Mouse (Mus musculus): Measurements from ENCODE around the gene Ascc1. TPM values are rescaled to one million over a fixed set of nuclear protein-coding genes. Genes with fewer than 3 reads are reported as not detected.
A peak's percentile ranks its signal among the peaks of the same experiment; 100 is the strongest.

Gene Ascc1
- polyA plus RNA-seq, 2 experiments = 10.7 to 16.8 TPM

DNA sequence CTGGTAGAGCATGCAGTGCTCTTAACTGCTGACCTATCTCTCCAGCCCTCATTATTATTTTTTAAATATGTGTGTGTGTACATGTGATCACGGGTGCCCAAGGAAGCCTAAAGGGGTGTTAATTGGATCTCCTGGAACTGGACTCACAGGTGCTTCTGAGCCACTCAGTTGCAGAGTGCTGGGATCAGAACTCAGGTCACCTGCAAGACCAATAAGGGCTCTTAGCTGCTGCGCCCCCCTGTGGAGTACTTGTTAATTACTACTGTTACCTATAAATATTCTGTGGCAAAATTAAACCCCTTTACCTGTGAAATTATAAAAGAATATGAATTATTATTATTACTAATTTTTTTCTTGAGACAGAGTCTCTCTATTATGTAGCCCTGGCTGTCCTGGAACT is 2.7 kb downstream of the Ascc1 start:
- peak; percentile 65 for TF ChIP-seq CTCF (IDR thresholded peaks at IDR 0.05; ENCODE audit: low read depth)
- TF ChIP-seq EP300 (IDR thresholded peaks at IDR 0.05; ENCODE audit: low read depth) = no peak
- Histone ChIP-seq H3K27ac (no peak overlapping the region), H3K27me3 (ENCODE audit: control insufficient read depth, insufficient read depth, low read length) (no peaks in the 10 kb centered on the region), H3K4me3 (ENCODE audit: insufficient read depth in 1 of 2, low read depth in 2 of 2, low read length in 2 of 2) (no peak overlapping the region), H3K4me1 (replicated peaks; ENCODE audit: control insufficient read depth in 2 of 2, insufficient read depth in 2 of 2, low read length in 1 of 2) (peaks cover 12 to 14% of the 10 kb centered on the region in 2 experiments), H3K36me3 (replicated peaks; ENCODE audit: control insufficient read depth, insufficient read depth, low read depth) (no peaks in the 10 kb centered on the region), H3K9me3 (ENCODE audit: control insufficient read depth, low read length) (no peaks in the 10 kb centered on the region), H3K9ac (replicated peaks) (no peak overlapping the region), H3K4me2 (ENCODE audit: low read depth) (no peak overlapping the region)
- DNase-seq (ENCODE audit: low read depth in 3 of 3, low spot score in 3 of 3) (peak in 1 of 3 experiments; percentile 19), ATAC-seq (ENCODE audit: insufficient read depth) (no peak)
- WGBS (ENCODE audit: insufficient replicate concordance) = 43% methylated on average over 2 of the region's 2 CpGs

DNA sequence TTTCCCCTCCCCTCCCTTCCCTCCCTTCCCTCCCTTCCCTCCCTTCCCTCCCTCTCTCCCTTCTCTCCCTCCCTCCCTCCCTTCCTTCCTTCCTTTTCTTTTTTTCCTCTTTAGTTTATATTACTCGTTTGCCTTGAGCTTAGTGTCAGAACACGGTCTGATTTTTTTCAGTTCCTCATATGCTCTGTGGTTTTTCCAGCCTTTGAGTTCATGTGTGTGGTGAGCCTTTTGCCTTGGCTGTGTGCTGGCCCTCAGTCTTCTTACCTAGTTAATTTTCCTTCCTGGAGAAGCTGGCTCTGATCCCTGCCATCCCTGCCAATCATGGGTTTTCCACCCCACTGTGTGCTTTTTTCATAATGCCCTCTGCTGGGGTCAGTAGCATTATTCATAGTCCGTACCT is 6.5 kb downstream of the Ascc1 start:
- H3K27me3 ChIP-seq (ENCODE audit: control insufficient read depth, insufficient read depth, low read length) = no peaks in the 10 kb centered on the region
- H3K36me3 ChIP-seq (replicated peaks; ENCODE audit: control insufficient read depth, insufficient read depth, low read depth) = no peaks in the 10 kb centered on the region; the same call in 1 of the 2 replicates
- H3K4me3 ChIP-seq (ENCODE audit: insufficient read depth in 1 of 2, low read depth in 2 of 2, low read length in 2 of 2) = no peak overlapping the region
- H3K9ac ChIP-seq (replicated peaks) = no peak overlapping the region
- TF ChIP-seq CTCF (IDR thresholded peaks at IDR 0.05; ENCODE audit: low read depth) = no peak
- no peak for TF ChIP-seq EP300 (IDR thresholded peaks at IDR 0.05; ENCODE audit: low read depth)
- no peak overlapping the region for H3K27ac ChIP-seq
- H3K4me2 ChIP-seq (ENCODE audit: low read depth) = no peak overlapping the region
- 40% methylated on average over 3 of the region's 3 CpGs for WGBS (ENCODE audit: insufficient replicate concordance)
- H3K4me1 ChIP-seq (replicated peaks; ENCODE audit: control insufficient read depth in 2 of 2, insufficient read depth in 2 of 2, low read length in 1 of 2) = no peaks in the 10 kb centered on the region
- H3K9me3 ChIP-seq (ENCODE audit: control insufficient read depth, low read length) = no peaks in the 10 kb centered on the region
- DNase-seq (ENCODE audit: low read depth in 3 of 3, low spot score in 3 of 3) (no peak), ATAC-seq (ENCODE audit: insufficient read depth) (no peak)

DNA sequence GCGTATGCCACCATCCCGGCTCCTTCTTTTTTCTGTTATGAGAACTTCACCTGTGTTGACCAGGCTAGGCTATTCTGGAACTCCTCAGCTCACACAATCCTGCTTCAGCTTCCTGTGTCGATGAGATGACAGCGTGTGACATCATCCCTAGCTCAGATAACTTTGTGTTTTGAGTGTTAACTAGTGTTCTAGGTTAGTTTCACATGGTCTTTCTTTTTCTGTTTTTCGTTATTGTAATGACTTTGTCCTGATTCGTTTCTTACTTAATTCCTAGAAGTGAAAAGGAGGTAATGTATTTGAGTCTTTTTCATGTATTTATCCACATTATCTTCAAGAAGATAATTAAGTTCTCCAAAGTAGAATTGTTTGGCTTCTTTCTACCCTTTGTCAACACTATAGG is 13.6 kb downstream of the Ascc1 start:
- no peak for TF ChIP-seq CTCF (IDR thresholded peaks at IDR 0.05; ENCODE audit: low read depth)
- no peak for TF ChIP-seq EP300 (IDR thresholded peaks at IDR 0.05; ENCODE audit: low read depth)
- no peaks in the 10 kb centered on the region for H3K27me3 ChIP-seq (ENCODE audit: control insufficient read depth, insufficient read depth, low read length)
- no peaks in the 10 kb centered on the region for H3K9me3 ChIP-seq (ENCODE audit: control insufficient read depth, low read length)
- no peak overlapping the region for H3K27ac ChIP-seq
- no peak for DNase-seq (ENCODE audit: low read depth in 3 of 3, low spot score in 3 of 3)
- H3K36me3 ChIP-seq (replicated peaks; ENCODE audit: control insufficient read depth, insufficient read depth, low read depth) = no peaks in the 10 kb centered on the region; the same call in 1 of the 2 replicates
- H3K9ac ChIP-seq (replicated peaks) = no peak overlapping the region
- WGBS (ENCODE audit: insufficient replicate concordance) = 83% methylated on average over 6 of the region's 6 CpGs
- no peak for ATAC-seq (ENCODE audit: insufficient read depth)
- H3K4me2 ChIP-seq (ENCODE audit: low read depth) = no peak overlapping the region
- no peak overlapping the region for H3K4me3 ChIP-seq (ENCODE audit: insufficient read depth in 1 of 2, low read depth in 2 of 2, low read length in 2 of 2)
- peaks cover 0 to 2% of the 10 kb centered on the region in 2 experiments; a peak in 2 of 4 replicates for H3K4me1 ChIP-seq (replicated peaks; ENCODE audit: control insufficient read depth in 2 of 2, insufficient read depth in 2 of 2, low read length in 1 of 2)

DNA sequence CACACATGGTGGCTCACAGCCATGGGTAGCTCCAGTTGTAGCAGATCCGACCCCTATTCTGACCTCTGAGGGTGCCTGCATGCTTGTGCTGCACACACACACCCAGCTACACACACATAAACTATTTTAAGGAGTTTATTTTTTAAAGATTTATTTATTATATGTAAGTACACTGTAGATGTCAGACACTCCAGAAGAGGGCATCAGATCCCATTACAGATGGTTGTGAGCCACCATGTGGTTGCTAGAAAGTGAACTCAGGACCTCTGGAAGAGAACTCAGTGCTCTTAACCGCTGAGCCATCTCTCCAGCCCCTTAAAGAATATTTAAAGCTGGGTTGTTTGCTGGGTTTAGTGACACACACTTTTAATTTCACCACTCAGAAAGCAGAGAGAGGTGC is 16.7 kb downstream of the Ascc1 start:
- TF ChIP-seq EP300 (IDR thresholded peaks at IDR 0.05; ENCODE audit: low read depth) (no peak), CTCF (IDR thresholded peaks at IDR 0.05; ENCODE audit: low read depth) (no peak)
- Histone ChIP-seq H3K36me3 (replicated peaks; ENCODE audit: control insufficient read depth, insufficient read depth, low read depth) (no peaks in the 10 kb centered on the region), H3K4me2 (ENCODE audit: low read depth) (no peak overlapping the region), H3K27ac (no peak overlapping the region), H3K9me3 (ENCODE audit: control insufficient read depth, low read length) (no peaks in the 10 kb centered on the region), H3K27me3 (ENCODE audit: control insufficient read depth, insufficient read depth, low read length) (no peaks in the 10 kb centered on the region), H3K4me3 (ENCODE audit: insufficient read depth in 1 of 2, low read depth in 2 of 2, low read length in 2 of 2) (no peak overlapping the region), H3K4me1 (replicated peaks; ENCODE audit: control insufficient read depth in 2 of 2, insufficient read depth in 2 of 2, low read length in 1 of 2) (peaks cover 0 to 2% of the 10 kb centered on the region in 2 experiments; a peak in 2 of 4 replicates), H3K9ac (replicated peaks) (no peak overlapping the region)
- 69% methylated on average over 2 of the region's 2 CpGs for WGBS (ENCODE audit: insufficient replicate concordance)
- DNase-seq (ENCODE audit: low read depth in 3 of 3, low spot score in 3 of 3) = no peak
- no peak for ATAC-seq (ENCODE audit: insufficient read depth)

DNA sequence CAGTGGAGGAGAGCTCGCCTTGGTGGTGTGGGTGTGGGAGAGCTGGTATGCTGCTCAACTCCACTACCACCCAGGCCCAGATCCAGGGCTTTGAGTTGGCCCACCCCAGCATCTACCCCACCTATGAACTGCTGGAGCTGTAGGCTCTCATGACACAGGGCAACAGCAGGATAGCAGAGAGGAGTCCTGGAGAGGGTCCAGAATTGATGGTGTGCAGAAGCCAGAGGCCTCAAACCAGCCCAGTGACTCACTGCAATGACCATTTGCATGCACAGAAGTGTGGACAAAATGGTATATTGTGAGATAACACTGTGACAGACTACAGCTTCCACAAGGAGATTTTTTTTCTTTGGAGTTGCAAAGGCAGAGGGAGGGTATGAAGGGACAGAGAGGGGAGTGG is 21.1 kb downstream of the Ascc1 start:
- no peaks in the 10 kb centered on the region for H3K4me1 ChIP-seq (replicated peaks; ENCODE audit: control insufficient read depth in 2 of 2, insufficient read depth in 2 of 2, low read length in 1 of 2)
- H3K9ac ChIP-seq (replicated peaks) = no peak overlapping the region
- DNase-seq (ENCODE audit: low read depth in 3 of 3, low spot score in 3 of 3) (no peak), ATAC-seq (ENCODE audit: insufficient read depth) (no peak)
- no peak overlapping the region for H3K4me3 ChIP-seq (ENCODE audit: insufficient read depth in 1 of 2, low read depth in 2 of 2, low read length in 2 of 2)
- no peaks in the 10 kb centered on the region for H3K36me3 ChIP-seq (replicated peaks; ENCODE audit: control insufficient read depth, insufficient read depth, low read depth)
- 65% methylated on average over 1 of the region's 1 CpGs for WGBS (ENCODE audit: insufficient replicate concordance)
- H3K27me3 ChIP-seq (ENCODE audit: control insufficient read depth, insufficient read depth, low read length) = no peaks in the 10 kb centered on the region
- H3K27ac ChIP-seq = no peak overlapping the region
- H3K4me2 ChIP-seq (ENCODE audit: low read depth) = no peak overlapping the region
- no peak for TF ChIP-seq EP300 (IDR thresholded peaks at IDR 0.05; ENCODE audit: low read depth)
- TF ChIP-seq CTCF (IDR thresholded peaks at IDR 0.05; ENCODE audit: low read depth) = no peak
- no peaks in the 10 kb centered on the region for H3K9me3 ChIP-seq (ENCODE audit: control insufficient read depth, low read length)

All from liver, embryonic 14.5 days (tissue).